Mouse (Mus musculus): Measurements from ENCODE around the gene Cog4. TPM values are rescaled to one million over a fixed set of nuclear protein-coding genes. Genes with fewer than 3 reads are reported as not detected.
A peak's percentile ranks its signal among the peaks of the same experiment; 100 is the strongest.
"Not testable (repeated sequence)": the region's sequence is repeated elsewhere in the genome, so short reads cannot be mapped to it uniquely, and the experiment has no call there.

Cog4 gene
- polyA plus RNA-seq, 1 experiment from 2014 or later, result 61.4 TPM

- Histone ChIP-seq H3K4me1 (peaks cover 27% of the 10 kb centered on the region), H3K4me3 (no peak overlapping the region), H3K27ac (no peak overlapping the region), H3K9me3 (replicated peaks) (no peaks in the 10 kb centered on the region), H3K9ac (no peak overlapping the region), H3K4me2 (no peak overlapping the region), H3K36me3 (ENCODE audit: poor library complexity, severe bottlenecking) (peaks cover 65% of the 10 kb centered on the region), H3K27me3 (no peaks in the 10 kb centered on the region)
- WGBS, result 91% methylated on average over 5 of the region's 5 CpGs
- ATAC-seq, result no peak
Observed at GRCm38 (mm10) chr8:110843207-110843606, 3.2 kb upstream of the Cog4 start.

GRCm38 (mm10) chr8:110844941-110845340 lies 1.5 kb upstream of the Cog4 start:
- ATAC-seq, result no peak
- Histone ChIP-seq H3K36me3 (ENCODE audit: poor library complexity, severe bottlenecking) (peaks cover 53% of the 10 kb centered on the region), H3K9me3 (replicated peaks) (no peaks in the 10 kb centered on the region), H3K4me1 (peaks cover 31% of the 10 kb centered on the region), H3K4me3 (peak overlapping the region; percentile 92), H3K27ac (no peak overlapping the region), H3K9ac (no peak overlapping the region), H3K4me2 (peak overlapping the region; percentile 86), H3K27me3 (no peaks in the 10 kb centered on the region)
- WGBS, result 83% methylated on average over 3 of the region's 3 CpGs

GRCm38 (mm10) chr8:110845821-110846404 lies 487 bp upstream of the Cog4 start:
- ATAC-seq, result no peak; the same call in 1 of the 2 replicates

GRCm38 (mm10) chr8:110847171-110847549 lies 760 bp downstream of the Cog4 start:
- H3K9ac ChIP-seq, result peak overlapping the region; percentile 80
- peak overlapping the region; percentile 92 for H3K4me3 ChIP-seq
- 2% methylated on average over 13 of the region's 13 CpGs for WGBS
- H3K27ac ChIP-seq, result peak overlapping the region; percentile 52
- ATAC-seq, result no peak; the same call in 1 of the 2 replicates
- peaks cover 31% of the 10 kb centered on the region for H3K4me1 ChIP-seq
- H3K27me3 ChIP-seq, result no peaks in the 10 kb centered on the region
- no peaks in the 10 kb centered on the region for H3K9me3 ChIP-seq (replicated peaks)
- peak overlapping the region; percentile 86 for H3K4me2 ChIP-seq
- peaks cover 56% of the 10 kb centered on the region for H3K36me3 ChIP-seq (ENCODE audit: poor library complexity, severe bottlenecking)

More at GRCm38 (mm10) chr8:110845821-110846404, 487 bp upstream of the Cog4 start:
- Histone ChIP-seq H3K9me3 (replicated peaks) (no peaks in the 10 kb centered on the region), H3K27me3 (no peaks in the 10 kb centered on the region), H3K36me3 (ENCODE audit: poor library complexity, severe bottlenecking) (peaks cover 53% of the 10 kb centered on the region), H3K4me1 (peaks cover 31% of the 10 kb centered on the region), H3K4me2 (peak overlapping the region; percentile 86), H3K4me3 (peak overlapping the region; percentile 92), H3K27ac (peak overlapping the region; percentile 88), H3K9ac (peak overlapping the region; percentile 97)
- WGBS, result 13% methylated on average over 17 of the region's 17 CpGs

- Histone ChIP-seq H3K36me3 (ENCODE audit: poor library complexity, severe bottlenecking) (peaks cover 56% of the 10 kb centered on the region), H3K9me3 (replicated peaks) (no peaks in the 10 kb centered on the region), H3K4me2 (peak overlapping the region; percentile 86), H3K4me3 (peak overlapping the region; percentile 92), H3K4me1 (peaks cover 31% of the 10 kb centered on the region), H3K9ac (peak overlapping the region; percentile 80), H3K27ac (no peak overlapping the region), H3K27me3 (no peaks in the 10 kb centered on the region)
- ATAC-seq, result no peak
- WGBS, result 63% methylated on average over 14 of the region's 14 CpGs
Observed at GRCm38 (mm10) chr8:110847645-110848495, 1.5 kb downstream of the Cog4 start.

GRCm38 (mm10) chr8:110851186-110851585 lies 4.8 kb downstream of the Cog4 start:
- Histone ChIP-seq H3K9ac (no peak overlapping the region), H3K27ac (no peak overlapping the region), H3K4me3 (no peak overlapping the region), H3K4me1 (peaks cover 13% of the 10 kb centered on the region), H3K27me3 (no peaks in the 10 kb centered on the region), H3K36me3 (ENCODE audit: poor library complexity, severe bottlenecking) (peaks cover 67% of the 10 kb centered on the region), H3K9me3 (replicated peaks) (no peaks in the 10 kb centered on the region), H3K4me2 (no peak overlapping the region)
- WGBS, result 95% methylated on average over 10 of the region's 10 CpGs
- ATAC-seq, result no peak

- not testable (repeated sequence) for ATAC-seq; H3K27ac ChIP-seq; H3K4me3 ChIP-seq; H3K4me1 ChIP-seq; H3K9ac ChIP-seq; H3K27me3 ChIP-seq; H3K9me3 ChIP-seq (replicated peaks); H3K4me2 ChIP-seq
- WGBS, result 96% methylated on average over 4 of the region's 4 CpGs
- H3K36me3 ChIP-seq (ENCODE audit: poor library complexity, severe bottlenecking), result peaks cover 95% of the 10 kb centered on the region
Observed at GRCm38 (mm10) chr8:110856073-110856472, 9.7 kb downstream of the Cog4 start.

- Histone ChIP-seq H3K36me3 (ENCODE audit: poor library complexity, severe bottlenecking) (peaks cover 94% of the 10 kb centered on the region), H3K9ac (no peak overlapping the region), H3K4me2 (no peak overlapping the region), H3K9me3 (replicated peaks) (no peaks in the 10 kb centered on the region), H3K27ac (no peak overlapping the region), H3K4me1 (no peaks in the 10 kb centered on the region), H3K4me3 (no peak overlapping the region), H3K27me3 (no peaks in the 10 kb centered on the region)
- WGBS, result 92% methylated on average over 5 of the region's 5 CpGs
- no peak for ATAC-seq
Observed at GRCm38 (mm10) chr8:110856760-110857461, 10.5 kb downstream of the Cog4 start.

GRCm38 (mm10) chr8:110859651-110860501 lies 13.5 kb downstream of the Cog4 start:
- H3K4me3 ChIP-seq, result no peak overlapping the region
- WGBS, result 89% methylated on average over 7 of the region's 7 CpGs
- no peak for ATAC-seq

GRCm38 (mm10) chr8:110861347-110862025 lies 15.1 kb downstream of the Cog4 start:
- not testable (repeated sequence) for H3K4me2 ChIP-seq; H3K9me3 ChIP-seq (replicated peaks); H3K9ac ChIP-seq; ATAC-seq; H3K4me1 ChIP-seq; H3K4me3 ChIP-seq; H3K27me3 ChIP-seq; H3K27ac ChIP-seq
- peaks cover 94% of the 10 kb centered on the region for H3K36me3 ChIP-seq (ENCODE audit: poor library complexity, severe bottlenecking)
- 94% methylated on average over 7 of the region's 7 CpGs for WGBS

More at GRCm38 (mm10) chr8:110859651-110860501, 13.5 kb downstream of the Cog4 start:
- Histone ChIP-seq H3K4me1 (no peaks in the 10 kb centered on the region), H3K27me3 (no peaks in the 10 kb centered on the region), H3K9ac (no peak overlapping the region), H3K9me3 (replicated peaks) (no peaks in the 10 kb centered on the region), H3K36me3 (ENCODE audit: poor library complexity, severe bottlenecking) (peaks cover 94% of the 10 kb centered on the region), H3K4me2 (no peak overlapping the region), H3K27ac (no peak overlapping the region)

- Histone ChIP-seq H3K9me3 (replicated peaks) (no peaks in the 10 kb centered on the region), H3K4me3 (no peak overlapping the region), H3K27me3 (no peaks in the 10 kb centered on the region), H3K27ac (no peak overlapping the region), H3K9ac (no peak overlapping the region), H3K4me1 (no peaks in the 10 kb centered on the region), H3K36me3 (ENCODE audit: poor library complexity, severe bottlenecking) (peaks cover 97% of the 10 kb centered on the region), H3K4me2 (no peak overlapping the region)
- 98% methylated on average over 2 of the region's 2 CpGs for WGBS
- ATAC-seq, result no peak
Observed at GRCm38 (mm10) chr8:110870501-110870900, 24.1 kb downstream of the Cog4 start.

Data from forebrain, embryonic 13.5 days (tissue).